Mouse (Mus musculus) testis, adult 10 weeks (tissue): ENCODE results near the gene Msmb. TPM values are rescaled to one million over a fixed set of nuclear protein-coding genes. Genes with fewer than 3 reads are reported as not detected.

ENCODE experiments used
- polyA plus RNA-seq: library from polyadenylated mRNA; stranded (reverse); fragments of 350-450 nt; fragmentation: Illumina TruSeq; extraction: RNeasy Lipid Tissue Mini Kit (QIAGEN cat#74804); gene quantifications from one replicate; pipeline ENCODE4 v1.2.3, GENCODE M21; 2014; ENCODE audit warnings: low read depth, low replicate concordance

Gene Msmb
- not detected for polyA plus RNA-seq

GRCm38 (mm10) chr14:32141723-32142122 is at the start of gene Msmb:
TSS of gene Msmb (plus strand) at chr14:32142023.

DNA sequence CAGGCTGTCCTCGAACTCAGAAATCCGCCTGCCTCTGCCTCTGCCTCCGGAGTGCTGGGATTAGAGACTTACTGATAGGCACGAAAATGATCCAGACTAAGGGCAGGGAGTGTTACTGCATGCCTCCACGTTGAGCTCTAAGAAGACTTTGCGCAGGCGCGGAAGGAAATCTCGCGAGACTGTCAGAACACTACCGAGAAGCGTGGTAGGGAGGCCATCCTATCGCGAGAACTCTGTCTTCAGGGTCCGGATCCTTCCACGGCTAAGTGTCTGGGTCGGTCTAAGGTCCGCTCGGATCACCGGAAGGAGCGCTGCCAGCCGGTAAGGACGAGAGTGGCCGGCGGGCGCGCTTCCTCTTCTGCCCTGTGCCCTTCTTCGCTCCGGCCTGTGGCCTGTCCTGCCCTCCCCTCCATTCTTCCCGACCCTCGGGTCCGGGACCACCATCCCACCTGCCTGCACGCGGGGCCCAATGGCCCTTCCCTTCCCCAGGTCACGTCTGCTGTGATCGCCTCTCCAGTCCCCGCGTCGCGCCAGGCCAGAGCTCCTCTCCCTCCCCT is 17.9 kb downstream of the Msmb start, which contains the start of gene Ncoa4:
Gene Ncoa4, plus strand, starts transcription at position 176 of the 557 bp plus-strand sequence.

DNA sequence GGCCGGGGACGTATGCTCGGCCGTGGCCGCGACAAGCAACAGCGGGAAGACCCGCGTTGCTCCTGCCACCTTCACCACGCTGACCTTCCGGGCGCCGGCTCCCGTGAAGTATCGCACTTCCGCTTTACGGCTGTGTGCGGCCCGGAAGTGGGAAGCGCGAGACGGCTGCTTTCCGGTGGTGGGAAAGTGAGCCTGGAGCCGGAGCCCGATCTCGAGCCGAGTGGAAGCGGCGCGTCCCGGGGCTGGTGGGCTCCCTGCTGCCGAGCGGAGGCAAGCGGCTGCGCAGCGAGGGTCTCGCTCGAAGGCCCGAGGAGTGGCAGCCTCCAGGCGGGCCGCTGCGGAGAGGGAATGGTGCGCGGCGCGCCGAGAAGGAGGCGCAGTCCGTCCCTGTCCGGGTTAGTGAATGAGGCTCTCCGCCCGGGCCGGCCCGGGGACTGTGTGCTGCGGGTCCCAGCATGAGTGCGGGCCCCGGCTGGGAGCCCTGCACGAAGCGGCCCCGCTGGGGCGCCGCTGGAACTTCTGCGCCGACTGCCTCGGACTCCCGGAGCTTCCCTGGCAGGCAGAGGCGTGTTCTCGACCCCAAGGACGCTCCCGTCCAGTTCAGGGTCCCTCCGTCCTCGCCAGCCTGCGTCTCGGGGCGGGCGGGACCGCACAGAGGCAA is 60.1 kb downstream of the Msmb start, which contains the start of the genes Timm23 and Parg:
Gene Timm23, minus strand, starts transcription at position 108 of the 661 bp plus-strand sequence.
Gene Parg, plus strand, starts transcription at position 159 of the 661 bp plus-strand sequence.

Other genes starting within 250 kb of the Msmb start
- 0.81 TPM for gene Galnt15, start 113.0 kb upstream of the Msmb start, polyA plus RNA-seq
- gene Oxnad1, start 56.6 kb upstream of the Msmb start, polyA plus RNA-seq = 48.7 TPM
- 94.1 TPM for gene Dph3, start 56.3 kb upstream of the Msmb start, polyA plus RNA-seq
- 391 TPM for gene Ncoa4, start 17.8 kb downstream of the Msmb start, polyA plus RNA-seq
- gene Timm23, start 59.9 kb downstream of the Msmb start, polyA plus RNA-seq = 131 TPM
- gene Parg, start 59.9 kb downstream of the Msmb start, polyA plus RNA-seq = 41.9 TPM
- gene Ogdhl, start 180.0 kb downstream of the Msmb start, polyA plus RNA-seq = 2.7 TPM
- 44.3 TPM for gene 1700024G13Rik, start 246.4 kb downstream of the Msmb start, polyA plus RNA-seq